ENCODE assay signal across 8 mouse cellular contexts in the genomic region with DNA sequence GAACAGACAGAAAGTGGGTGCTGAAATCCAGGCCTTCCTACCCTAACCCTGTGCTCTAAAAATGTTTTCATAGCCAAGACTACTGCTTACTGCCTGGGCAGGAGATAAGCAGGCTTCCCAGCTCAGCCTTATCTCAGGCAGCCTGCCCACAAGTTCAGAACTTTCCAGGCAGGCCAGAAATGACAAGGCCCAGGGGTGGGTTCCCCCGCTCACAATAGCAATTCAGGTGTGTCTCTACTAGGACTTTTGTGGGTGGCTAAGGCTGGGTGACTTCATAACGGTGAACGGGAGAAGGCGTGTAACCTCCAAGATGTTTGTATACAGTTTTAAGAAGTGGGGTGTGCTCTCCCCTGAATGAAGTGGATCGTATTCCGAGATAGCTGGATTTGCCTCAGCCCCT. TPM values are rescaled to one million over a fixed set of nuclear protein-coding genes. Genes with fewer than 3 reads are reported as not detected.
DNase-seq lines count a peak whose midpoint lies in the region; ATAC-seq and TF ChIP-seq lines count a peak whose summit lies in the region.

No protein-coding gene starts in this region.

- peak overlapping the region; percentile 91 for H3K9ac ChIP-seq in heart, embryonic 15.5 days
- peak overlapping the region; percentile 96 for H3K9ac ChIP-seq in liver, embryonic 14.5 days (replicated peaks)
- peak overlapping the region; percentile 52; the same call in 1 of the 2 replicates for H3K9ac ChIP-seq in stomach, embryonic 15.5 days

- peaks cover 33% of the 10 kb centered on the region for H3K36me3 ChIP-seq in heart, embryonic 15.5 days
- peaks cover 48% of the 10 kb centered on the region for H3K36me3 ChIP-seq in liver, embryonic 14.5 days (replicated peaks; ENCODE audit: control insufficient read depth, insufficient read depth, low read depth)
- H3K36me3 ChIP-seq in stomach, embryonic 15.5 days: peaks cover 19% of the 10 kb centered on the region

- 3% methylated on average over 6 of the region's 6 CpGs for WGBS in heart, embryonic 15.5 days
- WGBS in liver, embryonic 14.5 days (ENCODE audit: insufficient replicate concordance): 0% methylated on average over 6 of the region's 6 CpGs
- 10% methylated on average over 6 of the region's 6 CpGs for WGBS in stomach, embryonic 15.5 days

- peak overlapping the region; percentile 76 for H3K4me2 ChIP-seq in heart, embryonic 15.5 days
- H3K4me2 ChIP-seq in liver, embryonic 14.5 days (ENCODE audit: low read depth): peak overlapping the region; percentile 98
- peak overlapping the region; percentile 80 for H3K4me2 ChIP-seq in stomach, embryonic 15.5 days

- H3K4me1 ChIP-seq in heart, embryonic 15.5 days (replicated peaks): peaks cover 21% of the 10 kb centered on the region
- peaks cover 12 to 16% of the 10 kb centered on the region in 2 experiments for H3K4me1 ChIP-seq in liver, embryonic 14.5 days (replicated peaks; ENCODE audit: control insufficient read depth in 2 of 2, insufficient read depth in 2 of 2, low read length in 1 of 2)
- H3K4me1 ChIP-seq in stomach, embryonic 15.5 days: peaks cover 13% of the 10 kb centered on the region

- ATAC-seq in heart, embryonic 15.5 days (replicated peaks; ENCODE audit: insufficient number of reproducible peaks, insufficient read depth, low FRiP score, low read depth): peak; percentile 51
- ATAC-seq in liver, embryonic 14.5 days (ENCODE audit: insufficient read depth): peak; percentile 78
- peak; percentile 72 for ATAC-seq in stomach, embryonic 15.5 days (ENCODE audit: insufficient read depth, low FRiP score, low read depth)

- TF ChIP-seq EP300 in liver, embryonic 14.5 days (IDR thresholded peaks at IDR 0.05; ENCODE audit: low read depth): peak; percentile 95

- DNase-seq in layer of hippocampus, adult 2 months (ENCODE audit: low spot score in 2 of 2): no peak
- no peak for DNase-seq in layer of hippocampus, adult 9-11 months
- peak; percentile 86 for DNase-seq in c-Kit-positive CD71-positive TER-119-positive erythroid progenitor cells, embryonic 14.5 days (ENCODE audit: low spot score)
- DNase-seq in liver, embryonic 14.5 days (ENCODE audit: low read depth in 3 of 3, low spot score in 3 of 3): peak; percentile 80 to 88 (median 87)
- DNase-seq in layer of hippocampus, postnatal 14 days (ENCODE audit: low spot score in 2 of 2): no peak
- DNase-seq in cerebellum, postnatal 4 days (ENCODE audit: low spot score in 2 of 2): no peak

- H3K4me3 ChIP-seq in layer of hippocampus, adult 2 months: peak overlapping the region; percentile 98
- peak overlapping the region; percentile 85 for H3K4me3 ChIP-seq in heart, embryonic 15.5 days
- peak overlapping the region; percentile 95 to 98 for H3K4me3 ChIP-seq in liver, embryonic 14.5 days (ENCODE audit: insufficient read depth in 1 of 2, low read depth in 2 of 2, low read length in 2 of 2)
- H3K4me3 ChIP-seq in stomach, embryonic 15.5 days (replicated peaks): peak overlapping the region; percentile 97

- no peak for TF ChIP-seq CTCF in layer of hippocampus, adult 2 months (conservative IDR thresholded peaks at IDR 0.05)
- no peak for TF ChIP-seq CTCF in liver, embryonic 14.5 days (IDR thresholded peaks at IDR 0.05; ENCODE audit: low read depth)

- H3K27me3 ChIP-seq in heart, embryonic 15.5 days: no peaks in the 10 kb centered on the region
- no peaks in the 10 kb centered on the region for H3K27me3 ChIP-seq in liver, embryonic 14.5 days (ENCODE audit: control insufficient read depth, insufficient read depth, low read length)
- no peaks in the 10 kb centered on the region for H3K27me3 ChIP-seq in stomach, embryonic 15.5 days (replicated peaks)

- H3K9me3 ChIP-seq in heart, embryonic 15.5 days (replicated peaks): no peaks in the 10 kb centered on the region
- H3K9me3 ChIP-seq in liver, embryonic 14.5 days (ENCODE audit: control insufficient read depth, low read length): no peaks in the 10 kb centered on the region
- H3K9me3 ChIP-seq in stomach, embryonic 15.5 days: no peaks in the 10 kb centered on the region

- H3K27ac ChIP-seq in layer of hippocampus, adult 2 months: peak overlapping the region; percentile 100
- peak overlapping the region; percentile 100 for H3K27ac ChIP-seq in heart, embryonic 15.5 days
- peak overlapping the region; percentile 100 for H3K27ac ChIP-seq in liver, embryonic 14.5 days
- peak overlapping the region; percentile 100 for H3K27ac ChIP-seq in stomach, embryonic 15.5 days

RNA-seq across cellular contexts. Expression of gene Hmbs, which starts 0.7 kb away (rescaled TPM):
- 10 to 100 TPM; 21.9 to 22.1 TPM for total RNA-seq in layer of hippocampus, adult 2 months (2021)
- polyA plus RNA-seq in heart, embryonic 15.5 days (2015; fragmentation: Nextera tagmentation; extraction: Ambion mirVana): 89.7 and 105 TPM in 2 replicates
- polyA plus RNA-seq in liver, embryonic 14.5 days (2012; rRNA removed): 837 and 876 TPM in 2 replicates
- polyA plus RNA-seq in liver, embryonic 14.5 days (2014; fragmentation: Nextera tagmentation; extraction: Ambion mirVana): 1,376 and 1,452 TPM in 2 replicates
- 155 and 202 TPM in 2 replicates for polyA plus RNA-seq in stomach, embryonic 15.5 days (2015; fragmentation: Nextera tagmentation; extraction: Ambion mirVana)
- 10 to 100 TPM; 22.6 to 22.8 TPM for total RNA-seq in layer of hippocampus, postnatal 14 days (2021)

RNA-seq across cellular contexts. Expression of gene H2afx, which starts 8.8 kb away (rescaled TPM):
- total RNA-seq in layer of hippocampus, adult 2 months (2021): 10 to 100 TPM; 42.5 to 44.2 TPM
- 167 and 187 TPM in 2 replicates for polyA plus RNA-seq in heart, embryonic 15.5 days (2015; fragmentation: Nextera tagmentation; extraction: Ambion mirVana)
- 177 and 217 TPM in 2 replicates for polyA plus RNA-seq in liver, embryonic 14.5 days (2012; rRNA removed)
- polyA plus RNA-seq in liver, embryonic 14.5 days (2014; fragmentation: Nextera tagmentation; extraction: Ambion mirVana): 168 and 190 TPM in 2 replicates
- 260 and 267 TPM in 2 replicates for polyA plus RNA-seq in stomach, embryonic 15.5 days (2015; fragmentation: Nextera tagmentation; extraction: Ambion mirVana)
- 10 to 100 TPM; 50.5 to 59.1 TPM for total RNA-seq in layer of hippocampus, postnatal 14 days (2021)

RNA-seq across cellular contexts. Expression of gene Dpagt1, which starts 17.5 kb away (rescaled TPM):
- total RNA-seq in layer of hippocampus, adult 2 months (2021): 10 to 100 TPM; 14.5 to 15.3 TPM
- polyA plus RNA-seq in heart, embryonic 15.5 days (2015; fragmentation: Nextera tagmentation; extraction: Ambion mirVana): 27.8 and 31.0 TPM in 2 replicates
- 16.4 and 19.5 TPM in 2 replicates for polyA plus RNA-seq in liver, embryonic 14.5 days (2012; rRNA removed)
- polyA plus RNA-seq in liver, embryonic 14.5 days (2014; fragmentation: Nextera tagmentation; extraction: Ambion mirVana): 18.8 and 20.2 TPM in 2 replicates
- polyA plus RNA-seq in stomach, embryonic 15.5 days (2015; fragmentation: Nextera tagmentation; extraction: Ambion mirVana): 33.2 and 33.5 TPM in 2 replicates
- total RNA-seq in layer of hippocampus, postnatal 14 days (2021): 10 to 100 TPM; 16.2 to 16.3 TPM

RNA-seq across cellular contexts. Expression of gene Vps11, which starts 18.2 kb away (rescaled TPM):
- 10 to 100 TPM; 54.7 to 55.7 TPM for total RNA-seq in layer of hippocampus, adult 2 months (2021)
- 17.3 and 20.9 TPM in 2 replicates for polyA plus RNA-seq in heart, embryonic 15.5 days (2015; fragmentation: Nextera tagmentation; extraction: Ambion mirVana)
- 9.4 and 9.7 TPM in 2 replicates for polyA plus RNA-seq in liver, embryonic 14.5 days (2012; rRNA removed)
- 11.5 and 12.0 TPM in 2 replicates for polyA plus RNA-seq in liver, embryonic 14.5 days (2014; fragmentation: Nextera tagmentation; extraction: Ambion mirVana)
- 25.8 and 26.4 TPM in 2 replicates for polyA plus RNA-seq in stomach, embryonic 15.5 days (2015; fragmentation: Nextera tagmentation; extraction: Ambion mirVana)
- 10 to 100 TPM; 41.8 to 46.1 TPM for total RNA-seq in layer of hippocampus, postnatal 14 days (2021)

RNA-seq across cellular contexts. Expression of gene C2cd2l, which starts 23.2 kb away (rescaled TPM):
- total RNA-seq in layer of hippocampus, adult 2 months (2021): 100 to 1,000 TPM; 186 to 206 TPM
- polyA plus RNA-seq in heart, embryonic 15.5 days (2015; fragmentation: Nextera tagmentation; extraction: Ambion mirVana): 6.5 and 7.1 TPM in 2 replicates
- 13.0 and 17.3 TPM in 2 replicates for polyA plus RNA-seq in liver, embryonic 14.5 days (2012; rRNA removed)
- polyA plus RNA-seq in liver, embryonic 14.5 days (2014; fragmentation: Nextera tagmentation; extraction: Ambion mirVana): 7.4 and 8.9 TPM in 2 replicates
- 7.9 and 10.1 TPM in 2 replicates for polyA plus RNA-seq in stomach, embryonic 15.5 days (2015; fragmentation: Nextera tagmentation; extraction: Ambion mirVana)
- 100 to 1,000 TPM; 128 to 144 TPM for total RNA-seq in layer of hippocampus, postnatal 14 days (2021)

Comparison
In these comparisons a context has a peak if more than half of its experiments do, and no peak if none do; other contexts are left out.
1. DNase-seq: peak in c-Kit-positive CD71-positive TER-119-positive erythroid progenitor cells, embryonic 14.5 days (single experiment) and liver, embryonic 14.5 days (3 of 3); none in layer of hippocampus, adult 2 months (0 of 2), layer of hippocampus, adult 9-11 months (single experiment), layer of hippocampus, postnatal 14 days (0 of 2) and cerebellum, postnatal 4 days (0 of 2).
2. Peak in every context shown above with its lines, with median percentiles within 50 percentile points of each other: H3K27ac ChIP-seq, H3K4me3 ChIP-seq, ATAC-seq, H3K4me2 ChIP-seq and H3K9ac ChIP-seq.